Mouse (Mus musculus) heart, postnatal 10 days (tissue): ENCODE data around the gene Gramd4. TPM values are rescaled to one million over a fixed set of nuclear protein-coding genes. Genes with fewer than 3 reads are reported as not detected.
"Not testable (repeated sequence)": the region's sequence is repeated elsewhere in the genome, so short reads cannot be mapped to it uniquely, and the experiment has no call there.

Experiments
- DNase-seq, 2 experiments: peaks; one replicate each; pipeline ENCODE4 v3.0.0; 2021
- intact Hi-C: fragments of 180-260 bp; cut with DNase I; formaldehyde crosslinking; loops from one replicate; pipeline ENCODE4 v1.15.1; 2025
- total RNA-seq, 2 experiments: library from RNA; stranded (reverse); gene quantifications; 2 replicates each; pipeline ENCODE4 v1.2.3; 2021

The Gramd4 gene
- total RNA-seq, 2 experiments from 2014 or later = 37.2 to 42.1 TPM

- intact Hi-C loops = no loop called here
- DNase-seq = peak in 1 of 2 experiments; percentile 55
Observed at GRCm38 (mm10) chr15:86173136-86173985, 115.9 kb downstream of the Gramd4 start.

GRCm38 (mm10) chr15:86175253-86176050, 118.0 kb downstream of the Gramd4 start:
- no peak for DNase-seq
- intact Hi-C loops = no loop called here

DNA sequence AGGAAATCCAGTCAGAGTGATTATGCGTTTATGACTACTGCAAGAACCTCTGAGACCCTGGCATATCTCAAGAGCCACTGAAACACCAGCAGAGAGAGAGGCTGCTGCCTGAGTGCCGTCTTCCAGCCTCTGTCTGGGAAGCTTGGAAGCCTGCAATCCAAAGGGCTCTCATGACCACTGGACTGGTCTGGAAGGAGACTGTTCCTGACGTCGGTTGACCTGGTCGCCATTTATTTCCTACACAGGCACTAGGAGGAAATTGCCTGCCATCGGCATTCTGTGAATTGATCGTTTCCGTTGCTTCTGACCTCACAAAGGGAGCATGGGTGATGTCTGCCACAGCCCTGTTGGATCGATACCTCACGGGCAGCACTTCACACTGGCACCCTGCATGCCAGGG, 118.7 kb downstream of the Gramd4 start:
- intact Hi-C loops = no loop called here
- DNase-seq = no peak

DNA sequence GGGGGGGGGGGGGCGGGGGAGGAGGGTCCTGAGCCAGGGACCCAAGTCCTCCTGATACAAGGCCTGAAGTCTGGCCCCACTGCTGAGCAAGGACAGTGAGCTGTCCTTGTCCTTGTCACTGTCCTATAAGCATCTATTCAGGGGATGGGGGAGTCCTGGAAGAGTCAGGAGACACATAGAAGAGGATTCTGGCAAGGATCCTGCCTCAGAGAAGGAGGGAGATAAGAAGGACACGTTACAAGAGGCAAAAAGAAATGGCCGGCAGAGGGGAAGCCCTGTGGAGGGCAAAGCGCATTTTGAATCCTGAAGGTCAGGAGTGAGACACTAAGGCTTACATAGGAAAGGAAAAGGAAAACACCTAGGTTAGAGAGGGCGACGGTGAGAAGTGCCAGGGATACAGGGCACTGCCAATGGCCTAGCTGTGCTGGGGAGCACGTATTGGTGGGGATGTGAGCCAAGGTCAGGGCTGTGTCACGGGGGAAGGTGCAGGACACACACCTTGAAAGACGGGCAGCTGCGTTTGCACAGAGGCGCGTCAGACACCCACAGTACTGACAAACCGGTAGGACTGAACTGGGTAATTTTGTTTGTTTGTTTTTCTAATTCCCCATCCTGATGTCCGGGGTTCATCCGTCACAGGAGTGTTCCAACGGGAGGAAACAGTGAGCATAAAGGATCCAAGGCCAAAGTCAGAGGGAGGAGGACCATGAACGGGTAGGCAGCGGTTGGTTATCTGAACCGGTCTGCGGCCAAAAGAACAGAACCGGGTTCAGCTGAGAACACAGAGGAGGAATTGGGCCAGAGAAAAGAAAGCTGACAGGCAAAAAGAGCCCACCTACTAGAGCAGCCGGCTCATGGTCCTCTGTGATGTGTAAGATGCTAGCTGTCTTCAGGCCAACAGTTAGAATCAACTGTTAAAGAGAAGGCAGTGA, 119.5 kb downstream of the Gramd4 start:
- DNase-seq = peak in 1 of 2 experiments; percentile 60
- intact Hi-C loops = no loop called here

GRCm38 (mm10) chr15:86177703-86178251, 120.3 kb downstream of the Gramd4 start:
- intact Hi-C loops = not testable (repeated sequence)
- DNase-seq = peak in 1 of 2 experiments; percentile 61

DNA sequence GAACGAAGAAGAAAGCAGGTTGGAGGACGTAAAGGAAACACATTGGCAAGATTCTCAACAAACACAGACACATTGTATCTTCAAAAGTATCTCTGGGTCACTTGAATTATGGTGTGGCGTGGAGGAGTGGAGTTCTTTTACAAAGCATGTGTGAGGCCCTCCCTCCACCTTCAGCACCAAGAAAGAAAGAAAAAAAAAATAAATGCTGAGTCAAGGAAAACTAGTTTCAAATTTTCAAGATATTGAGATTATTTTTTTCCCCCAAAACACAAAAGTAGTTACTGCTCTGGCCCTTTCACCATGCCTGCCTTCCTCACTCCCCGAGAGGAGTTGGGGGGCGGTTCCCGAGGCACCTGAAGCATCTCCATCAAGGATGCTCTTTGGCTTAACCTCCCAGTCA, 121.1 kb downstream of the Gramd4 start:
- DNase-seq = no peak
- intact Hi-C loops = no loop called here

DNA sequence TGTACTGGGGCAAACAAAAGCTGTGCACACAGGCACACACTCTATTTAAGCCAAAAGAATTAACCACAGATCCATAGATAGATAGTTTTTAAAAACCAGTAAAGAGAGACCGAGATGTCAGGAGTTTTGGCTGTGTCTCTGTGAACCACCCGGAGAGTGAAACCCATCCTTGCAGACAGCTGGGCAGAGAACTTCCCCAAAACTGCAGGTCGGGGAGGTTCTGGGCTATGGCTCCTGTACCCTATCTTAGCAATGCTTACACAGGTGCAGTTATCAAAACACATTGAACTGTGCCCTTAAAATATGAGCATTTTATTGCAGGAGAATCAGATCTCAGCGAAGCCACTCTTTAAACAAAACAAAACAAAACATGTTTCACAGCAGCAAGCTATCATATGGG, 122.9 kb downstream of the Gramd4 start:
- no peak for DNase-seq
- intact Hi-C loops = no loop called here

- DNase-seq, intact Hi-C loops: not testable (repeated sequence)
Observed at GRCm38 (mm10) chr15:86181321-86181720, 123.8 kb downstream of the Gramd4 start.

- intact Hi-C loops = no loop called here
- peak in 1 of 2 experiments; percentile 73 for DNase-seq
Observed at GRCm38 (mm10) chr15:86181941-86182439, 124.5 kb downstream of the Gramd4 start.

- intact Hi-C loops = no loop called here
- DNase-seq = peak; percentile 85 to 86
Observed at GRCm38 (mm10) chr15:86182646-86183045, 125.2 kb downstream of the Gramd4 start.

- no peak for DNase-seq
- intact Hi-C loops = no loop called here
Observed at GRCm38 (mm10) chr15:86183484-86183883, 126.0 kb downstream of the Gramd4 start.

GRCm38 (mm10) chr15:86184071-86184470, 126.6 kb downstream of the Gramd4 start:
- no peak for DNase-seq
- intact Hi-C loops = no loop called here

- intact Hi-C loops = no loop called here
- DNase-seq = peak; percentile 74 to 75
Observed at GRCm38 (mm10) chr15:86184851-86185688, 127.6 kb downstream of the Gramd4 start.

GRCm38 (mm10) chr15:86185689-86186569, 128.4 kb downstream of the Gramd4 start, which contains the start of gene Cerk:
Cerk (minus strand) TSS chr15:86186141.
- intact Hi-C loops = loop anchor here (2.0 kb wide), 1 partner anchor 43 kb away; no protein-coding TSS in a partner anchor
- peak; percentile 84 to 90 for DNase-seq

DNA sequence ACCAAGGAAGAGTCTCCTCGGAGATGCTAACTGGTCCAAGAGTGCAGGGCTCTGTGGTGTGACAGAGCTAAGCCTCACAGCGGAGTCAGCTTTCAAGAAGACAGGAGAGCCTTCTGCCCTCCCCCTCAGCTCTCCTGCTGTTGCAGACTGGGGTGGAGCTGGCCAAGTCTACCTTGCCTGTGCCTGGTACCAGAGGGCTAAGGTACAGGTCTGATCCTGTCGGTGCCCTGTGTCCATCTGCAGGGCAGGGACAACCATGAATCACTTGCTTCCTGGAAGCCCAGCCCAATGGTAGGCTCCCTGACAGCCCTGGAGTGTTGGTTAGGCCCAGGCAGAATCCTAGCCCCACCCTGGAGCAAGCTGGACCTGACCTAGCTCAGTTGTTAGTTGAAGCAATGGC, 129.2 kb downstream of the Gramd4 start:
- DNase-seq = no peak
- intact Hi-C loops = loop anchor here (2.0 kb wide), 1 partner anchor 42 kb away; no protein-coding TSS in a partner anchor
